Mouse (Mus musculus): ENCODE data around the gene Kremen1. TPM values are rescaled to one million over a fixed set of nuclear protein-coding genes. Genes with fewer than 3 reads are reported as not detected.

Gene Kremen1
- polyA plus RNA-seq, 1 experiment from 2014 or later, result 7.7 TPM

- no peak overlapping the region for H3K9ac ChIP-seq
- H3K4me3 ChIP-seq, result no peak overlapping the region
- H3K36me3 ChIP-seq, result no peaks in the 10 kb centered on the region
- no peak overlapping the region for H3K27ac ChIP-seq (replicated peaks)
- 61% methylated on average over 8 of the region's 8 CpGs for WGBS
- H3K27me3 ChIP-seq, result no peaks in the 10 kb centered on the region
- H3K4me2 ChIP-seq, result no peak overlapping the region
- H3K9me3 ChIP-seq, result no peaks in the 10 kb centered on the region
- peaks cover 21% of the 10 kb centered on the region for H3K4me1 ChIP-seq (replicated peaks)
- no peak for ATAC-seq (ENCODE audit: low read depth)
These were observed 84.7 kb downstream of the Kremen1 start for GRCm38 (mm10) chr11:5176685-5177084.

GRCm38 (mm10) chr11:5175866-5176265 is 85.5 kb downstream of the Kremen1 start:
- Histone ChIP-seq H3K4me3 (no peak overlapping the region), H3K9me3 (no peaks in the 10 kb centered on the region), H3K4me1 (replicated peaks) (peaks cover 21% of the 10 kb centered on the region), H3K27ac (replicated peaks) (no peak overlapping the region), H3K4me2 (no peak overlapping the region), H3K9ac (no peak overlapping the region), H3K36me3 (no peaks in the 10 kb centered on the region), H3K27me3 (no peaks in the 10 kb centered on the region)
- no peak for ATAC-seq (ENCODE audit: low read depth)
- 83% methylated on average over 2 of the region's 2 CpGs for WGBS

- no peaks in the 10 kb centered on the region for H3K36me3 ChIP-seq
- 91% methylated on average over 7 of the region's 7 CpGs for WGBS
- H3K9me3 ChIP-seq, result no peaks in the 10 kb centered on the region
- H3K4me1 ChIP-seq (replicated peaks), result peaks cover 21% of the 10 kb centered on the region
- no peak overlapping the region for H3K4me3 ChIP-seq
- no peak overlapping the region for H3K9ac ChIP-seq
- H3K27ac ChIP-seq (replicated peaks), result no peak overlapping the region
- no peak overlapping the region for H3K4me2 ChIP-seq
- ATAC-seq (ENCODE audit: low read depth), result no peak
- H3K27me3 ChIP-seq, result no peaks in the 10 kb centered on the region
These were observed 86.2 kb downstream of the Kremen1 start for GRCm38 (mm10) chr11:5175141-5175540.

- no peak overlapping the region for H3K4me2 ChIP-seq
- 0 out of 2 replicates have a peak, but pooled peaks have one; percentile 19 for ATAC-seq (ENCODE audit: low read depth)
- H3K4me1 ChIP-seq (replicated peaks), result peaks cover 9% of the 10 kb centered on the region
- H3K9ac ChIP-seq, result no peak overlapping the region
- H3K9me3 ChIP-seq, result no peaks in the 10 kb centered on the region
- WGBS, result 45% methylated on average over 3 of the region's 3 CpGs
- no peak overlapping the region for H3K27ac ChIP-seq (replicated peaks)
- H3K4me3 ChIP-seq, result no peak overlapping the region
- H3K36me3 ChIP-seq, result no peaks in the 10 kb centered on the region
- no peaks in the 10 kb centered on the region for H3K27me3 ChIP-seq
These were observed 88.5 kb downstream of the Kremen1 start for GRCm38 (mm10) chr11:5172861-5173260.

- Histone ChIP-seq H3K4me1 (replicated peaks) (peaks cover 17% of the 10 kb centered on the region), H3K36me3 (no peaks in the 10 kb centered on the region), H3K9ac (no peak overlapping the region), H3K4me3 (no peak overlapping the region), H3K4me2 (no peak overlapping the region), H3K27ac (replicated peaks) (no peak overlapping the region), H3K27me3 (no peaks in the 10 kb centered on the region), H3K9me3 (no peaks in the 10 kb centered on the region)
- WGBS, result 58% methylated on average over 9 of the region's 9 CpGs
- no peak for ATAC-seq (ENCODE audit: low read depth)
These were observed 94.0 kb downstream of the Kremen1 start for GRCm38 (mm10) chr11:5167311-5167710.

- Histone ChIP-seq H3K9ac (no peak overlapping the region), H3K9me3 (peaks cover 4% of the 10 kb centered on the region; the same call in 1 of the 2 replicates), H3K4me1 (replicated peaks) (peaks cover 17% of the 10 kb centered on the region), H3K36me3 (no peaks in the 10 kb centered on the region), H3K27me3 (no peaks in the 10 kb centered on the region), H3K4me2 (no peak overlapping the region), H3K4me3 (no peak overlapping the region), H3K27ac (replicated peaks) (peak overlapping the region; percentile 28; the same call in 1 of the 2 replicates)
- WGBS, result 17% methylated on average over 8 of the region's 8 CpGs
- peak; percentile 62 for ATAC-seq (ENCODE audit: low read depth)
These were observed 95.9 kb downstream of the Kremen1 start for GRCm38 (mm10) chr11:5165471-5165916.

GRCm38 (mm10) chr11:5164310-5164709 is 97.0 kb downstream of the Kremen1 start:
- Histone ChIP-seq H3K27ac (replicated peaks) (no peak overlapping the region), H3K4me2 (no peak overlapping the region), H3K4me1 (replicated peaks) (peaks cover 17% of the 10 kb centered on the region), H3K9ac (no peak overlapping the region), H3K4me3 (no peak overlapping the region), H3K9me3 (peaks cover 4% of the 10 kb centered on the region; the same call in 1 of the 2 replicates), H3K27me3 (no peaks in the 10 kb centered on the region), H3K36me3 (no peaks in the 10 kb centered on the region)
- 34% methylated on average over 8 of the region's 8 CpGs for WGBS
- no peak for ATAC-seq (ENCODE audit: low read depth)

- 98% methylated on average over 8 of the region's 8 CpGs for WGBS
- Histone ChIP-seq H3K36me3 (no peaks in the 10 kb centered on the region), H3K4me2 (no peak overlapping the region), H3K27ac (replicated peaks) (no peak overlapping the region), H3K4me3 (no peak overlapping the region), H3K9ac (no peak overlapping the region), H3K27me3 (no peaks in the 10 kb centered on the region), H3K9me3 (peaks cover 4% of the 10 kb centered on the region; the same call in 1 of the 2 replicates), H3K4me1 (replicated peaks) (peaks cover 17% of the 10 kb centered on the region)
- ATAC-seq (ENCODE audit: low read depth), result no peak
These were observed 97.9 kb downstream of the Kremen1 start for GRCm38 (mm10) chr11:5163421-5163820.

GRCm38 (mm10) chr11:5160722-5161485 is 100.5 kb downstream of the Kremen1 start:
- no peak overlapping the region for H3K4me2 ChIP-seq
- no peak overlapping the region for H3K9ac ChIP-seq
- H3K27ac ChIP-seq (replicated peaks), result no peak overlapping the region
- peaks cover 5% of the 10 kb centered on the region; the same call in 1 of the 2 replicates for H3K4me1 ChIP-seq (replicated peaks)
- no peak overlapping the region for H3K4me3 ChIP-seq
- 74% methylated on average over 17 of the region's 17 CpGs for WGBS
- no peaks in the 10 kb centered on the region for H3K27me3 ChIP-seq
- H3K36me3 ChIP-seq, result no peaks in the 10 kb centered on the region
- H3K9me3 ChIP-seq, result peaks cover 4% of the 10 kb centered on the region; the same call in 1 of the 2 replicates
- no peak for ATAC-seq (ENCODE audit: low read depth)

GRCm38 (mm10) chr11:5158056-5158455 is 103.3 kb downstream of the Kremen1 start:
- H3K36me3 ChIP-seq, result no peaks in the 10 kb centered on the region
- H3K4me1 ChIP-seq (replicated peaks), result peaks cover 14% of the 10 kb centered on the region
- no peak overlapping the region for H3K27ac ChIP-seq (replicated peaks)
- no peak overlapping the region for H3K9ac ChIP-seq
- 87% methylated on average over 11 of the region's 11 CpGs for WGBS
- H3K4me2 ChIP-seq, result no peak overlapping the region
- ATAC-seq (ENCODE audit: low read depth), result no peak
- peaks cover 4% of the 10 kb centered on the region; the same call in 1 of the 2 replicates for H3K9me3 ChIP-seq
- H3K27me3 ChIP-seq, result no peaks in the 10 kb centered on the region
- no peak overlapping the region for H3K4me3 ChIP-seq

- Histone ChIP-seq H3K4me3 (no peak overlapping the region), H3K27me3 (0 out of 2 replicates have a peak, but pooled peaks cover 13% of the 10 kb centered on the region), H3K9me3 (no peaks in the 10 kb centered on the region), H3K36me3 (no peaks in the 10 kb centered on the region), H3K27ac (replicated peaks) (0 out of 2 replicates have a peak overlapping the region, but pooled peaks have one; percentile 10), H3K4me1 (replicated peaks) (peaks cover 36% of the 10 kb centered on the region), H3K9ac (no peak overlapping the region), H3K4me2 (no peak overlapping the region)
- WGBS, result 27% methylated on average over 10 of the region's 10 CpGs
- no peak for ATAC-seq (ENCODE audit: low read depth)
These were observed 106.2 kb downstream of the Kremen1 start for GRCm38 (mm10) chr11:5154961-5155805.

All from neural tube, embryonic 13.5 days (tissue).